9 mouse cellular contexts compared by ENCODE assay signal in genomic region chr12:56611504-56612348, GRCm38 (mm10). TPM values are rescaled to one million over a fixed set of nuclear protein-coding genes. Genes with fewer than 3 reads are reported as not detected.
DNase-seq lines count a peak whose midpoint lies in the region; ATAC-seq lines count a peak whose summit lies in the region.
"Had no signal": no experiment of that assay in that cellular context is flagged by ENCODE, and none has a peak within 500 bp of the region (broad histone marks: within the 10 kb centered on the region; RNA-seq: fewer than 3 reads in every experiment).

No protein-coding gene starts in this region.

- intact Hi-C loops in left cerebral cortex, postnatal 4 days (cut with DNase I): no loop called here

- H3K36me3 ChIP-seq in heart, embryonic 11.5 days (ENCODE audit: control insufficient read depth, insufficient read depth, low read length): no peaks in the 10 kb centered on the region
- no peaks in the 10 kb centered on the region for H3K36me3 ChIP-seq in forebrain, embryonic 13.5 days (ENCODE audit: poor library complexity, severe bottlenecking)
- H3K36me3 ChIP-seq in neural tube, embryonic 12.5 days: no peaks in the 10 kb centered on the region

- no peak for DNase-seq in heart, adult 8-10 months (ENCODE audit: low spot score)
- peak; percentile 52 for DNase-seq in R1 (ENCODE audit: low read depth, low spot score)
- DNase-seq in left cerebral cortex, postnatal 4 days: peak; percentile 5
- no peak for DNase-seq in cerebellum, adult 9-11 months
- DNase-seq in thymus, postnatal 0 days (ENCODE audit: low spot score): no peak

- H3K4me3 ChIP-seq in heart, embryonic 11.5 days (ENCODE audit: low read depth, low read length): peak overlapping the region; percentile 43
- H3K4me3 ChIP-seq in forebrain, embryonic 13.5 days: peak overlapping the region; percentile 33
- H3K4me3 ChIP-seq in neural tube, embryonic 12.5 days: peak overlapping the region; percentile 26
- H3K4me3 ChIP-seq: erythroblast, embryonic 14.5 days had no signal

- H3K4me1 ChIP-seq in heart, embryonic 11.5 days (ENCODE audit: control insufficient read depth, insufficient read depth, low read length): 0 out of 2 replicates have a peak, but pooled peaks cover 14% of the 10 kb centered on the region
- peaks cover 12% of the 10 kb centered on the region for H3K4me1 ChIP-seq in forebrain, embryonic 13.5 days
- peaks cover 18% of the 10 kb centered on the region for H3K4me1 ChIP-seq in neural tube, embryonic 12.5 days

- WGBS in heart, embryonic 11.5 days (ENCODE audit: insufficient replicate concordance): under 1% methylated on average over 56 of the region's 57 CpGs
- WGBS in forebrain, embryonic 13.5 days: under 1% methylated on average over 55 of the region's 57 CpGs
- under 1% methylated on average over 57 of the region's 57 CpGs for WGBS in neural tube, embryonic 12.5 days

- ATAC-seq in heart, embryonic 11.5 days (replicated peaks; ENCODE audit: insufficient number of reproducible peaks, low FRiP score, low TSS enrichment): no peak
- ATAC-seq in forebrain, embryonic 13.5 days: peak; percentile 75
- no peak for ATAC-seq in neural tube, embryonic 12.5 days (ENCODE audit: low FRiP score, low read depth)

- H3K9me3 ChIP-seq in heart, embryonic 11.5 days (replicated peaks; ENCODE audit: control insufficient read depth, low read length): no peaks in the 10 kb centered on the region
- H3K9me3 ChIP-seq in forebrain, embryonic 13.5 days (replicated peaks): no peaks in the 10 kb centered on the region
- H3K9me3 ChIP-seq in neural tube, embryonic 12.5 days: no peaks in the 10 kb centered on the region

- H3K27ac ChIP-seq in heart, embryonic 11.5 days (ENCODE audit: low read depth, low read length): no peak overlapping the region
- no peak overlapping the region for H3K27ac ChIP-seq in forebrain, embryonic 13.5 days
- no peak overlapping the region for H3K27ac ChIP-seq in neural tube, embryonic 12.5 days

- H3K9ac ChIP-seq in heart, embryonic 11.5 days (ENCODE audit: low read depth, low read length): no peak overlapping the region
- H3K9ac ChIP-seq in forebrain, embryonic 13.5 days: no peak overlapping the region
- H3K9ac ChIP-seq in neural tube, embryonic 12.5 days: no peak overlapping the region

- H3K27me3 ChIP-seq in heart, embryonic 11.5 days (ENCODE audit: control insufficient read depth, insufficient read depth, low read length): peaks cover 86% of the 10 kb centered on the region
- H3K27me3 ChIP-seq in forebrain, embryonic 13.5 days: peaks cover 99% of the 10 kb centered on the region
- H3K27me3 ChIP-seq in neural tube, embryonic 12.5 days (replicated peaks): peaks cover 100% of the 10 kb centered on the region

- H3K4me2 ChIP-seq in heart, embryonic 11.5 days: peak overlapping the region; percentile 74
- peak overlapping the region; percentile 56 for H3K4me2 ChIP-seq in forebrain, embryonic 13.5 days
- H3K4me2 ChIP-seq in neural tube, embryonic 12.5 days (replicated peaks): peak overlapping the region; percentile 56

RNA-seq across cellular contexts. Expression of gene Nkx2-9, which starts 1.4 kb away (rescaled TPM):
- 0.24 TPM in 1 of 2 replicates, not detected in the other for polyA plus RNA-seq in heart, embryonic 11.5 days (2014; fragmentation: Nextera tagmentation; extraction: Ambion mirVana)
- total RNA-seq in heart, adult 8-10 months (2022): under 1 TPM in 2 of 4 experiments, not detected in 2; 0.34 to 0.57 TPM
- 0.43 and 1.0 TPM in 2 replicates for polyA plus RNA-seq in forebrain, embryonic 13.5 days (2015; fragmentation: Nextera tagmentation; extraction: Ambion mirVana)
- not detected for total RNA-seq in left cerebral cortex, postnatal 4 days (2021)
- polyA plus RNA-seq in neural tube, embryonic 12.5 days (2016; fragmentation: Nextera tagmentation; extraction: Ambion mirVana): 0.35 and 0.37 TPM in 2 replicates
- not detected in 2 replicates for polyA plus RNA-seq in thymus, postnatal 0 days (2015; fragmentation: Nextera tagmentation; extraction: Ambion mirVana)
- polyA plus RNA-seq: erythroblast, embryonic 14.5 days had no signal

Comparison
In these comparisons a context has a peak if more than half of its experiments do, and no peak if none do; other contexts are left out.
1. DNase-seq: peak in R1 (single experiment) and left cerebral cortex, postnatal 4 days (single experiment); none in heart, adult 8-10 months (single experiment), cerebellum, adult 9-11 months (single experiment) and thymus, postnatal 0 days (single experiment).
2. Peak in every context shown above with its lines, with median percentiles within 50 percentile points of each other: H3K4me2 ChIP-seq and H3K4me3 ChIP-seq.